16 mouse cellular contexts compared by ENCODE assay signal in genomic region chr6:122508494-122508893, GRCm38 (mm10). TPM values are rescaled to one million over a fixed set of nuclear protein-coding genes. Genes with fewer than 3 reads are reported as not detected.
DNase-seq lines count a peak whose midpoint lies in the region; ATAC-seq and TF ChIP-seq lines count a peak whose summit lies in the region.
"Had no signal": no experiment of that assay in that cellular context is flagged by ENCODE, and none has a peak within 500 bp of the region (broad histone marks: within the 10 kb centered on the region; RNA-seq: fewer than 3 reads in every experiment).

No protein-coding gene starts in this region.

- no peaks in the 10 kb centered on the region for H3K36me3 ChIP-seq in embryonic facial prominence, embryonic 12.5 days
- no peaks in the 10 kb centered on the region for H3K36me3 ChIP-seq in embryonic facial prominence, embryonic 10.5 days (replicated peaks)
- H3K36me3 ChIP-seq in heart, postnatal 0 days (replicated peaks; ENCODE audit: control insufficient read depth, insufficient read depth, low read length), result no peaks in the 10 kb centered on the region
- H3K36me3 ChIP-seq in forebrain, embryonic 15.5 days, result no peaks in the 10 kb centered on the region
- no peaks in the 10 kb centered on the region for H3K36me3 ChIP-seq in hindbrain, embryonic 12.5 days
- H3K36me3 ChIP-seq: embryonic facial prominence, embryonic 13.5 days; limb, embryonic 12.5 days; neural tube, embryonic 13.5 days had no signal

- H3K4me3 ChIP-seq in embryonic facial prominence, embryonic 12.5 days, result no peak overlapping the region
- no peak overlapping the region for H3K4me3 ChIP-seq in embryonic facial prominence, embryonic 10.5 days
- no peak overlapping the region for H3K4me3 ChIP-seq in heart, postnatal 0 days (ENCODE audit: low read depth, low read length)
- no peak overlapping the region for H3K4me3 ChIP-seq in forebrain, embryonic 15.5 days
- no peak overlapping the region for H3K4me3 ChIP-seq in hindbrain, embryonic 12.5 days
- H3K4me3 ChIP-seq: embryonic facial prominence, embryonic 13.5 days; limb, embryonic 12.5 days; neural tube, embryonic 13.5 days had no signal

- no peaks in the 10 kb centered on the region for H3K9me3 ChIP-seq in embryonic facial prominence, embryonic 12.5 days
- H3K9me3 ChIP-seq in embryonic facial prominence, embryonic 10.5 days, result no peaks in the 10 kb centered on the region
- no peaks in the 10 kb centered on the region for H3K9me3 ChIP-seq in heart, postnatal 0 days (replicated peaks; ENCODE audit: control insufficient read depth, low read length)
- no peaks in the 10 kb centered on the region for H3K9me3 ChIP-seq in forebrain, embryonic 15.5 days
- H3K9me3 ChIP-seq in hindbrain, embryonic 12.5 days (replicated peaks), result no peaks in the 10 kb centered on the region
- H3K9me3 ChIP-seq: embryonic facial prominence, embryonic 13.5 days; limb, embryonic 12.5 days; neural tube, embryonic 13.5 days had no signal

- H3K9ac ChIP-seq in embryonic facial prominence, embryonic 12.5 days, result no peak overlapping the region
- no peak overlapping the region for H3K9ac ChIP-seq in heart, postnatal 0 days (replicated peaks; ENCODE audit: low read depth, low read length)
- no peak overlapping the region for H3K9ac ChIP-seq in forebrain, embryonic 15.5 days (replicated peaks)
- H3K9ac ChIP-seq in hindbrain, embryonic 12.5 days, result no peak overlapping the region
- H3K9ac ChIP-seq: embryonic facial prominence, embryonic 13.5 days; limb, embryonic 12.5 days; neural tube, embryonic 13.5 days had no signal

- no peaks in the 10 kb centered on the region for H3K27me3 ChIP-seq in embryonic facial prominence, embryonic 12.5 days
- no peaks in the 10 kb centered on the region for H3K27me3 ChIP-seq in embryonic facial prominence, embryonic 10.5 days (replicated peaks; ENCODE audit: low read depth, poor library complexity, severe bottlenecking)
- H3K27me3 ChIP-seq in heart, postnatal 0 days (ENCODE audit: control insufficient read depth, insufficient read depth, low read length), result no peaks in the 10 kb centered on the region
- H3K27me3 ChIP-seq in forebrain, embryonic 15.5 days, result no peaks in the 10 kb centered on the region
- H3K27me3 ChIP-seq in hindbrain, embryonic 12.5 days, result no peaks in the 10 kb centered on the region
- H3K27me3 ChIP-seq: embryonic facial prominence, embryonic 13.5 days; limb, embryonic 12.5 days; neural tube, embryonic 13.5 days had no signal

- peak; percentile 74 for TF ChIP-seq EP300 in heart, postnatal 0 days (IDR thresholded peaks at IDR 0.05; ENCODE audit: low read depth)

- H3K4me1 ChIP-seq in embryonic facial prominence, embryonic 12.5 days, result peaks cover 5% of the 10 kb centered on the region; the same call in 1 of the 2 replicates
- peaks cover 9% of the 10 kb centered on the region; the same call in 1 of the 2 replicates for H3K4me1 ChIP-seq in embryonic facial prominence, embryonic 10.5 days
- no peaks in the 10 kb centered on the region for H3K4me1 ChIP-seq in heart, postnatal 0 days (ENCODE audit: control insufficient read depth, insufficient read depth)
- no peaks in the 10 kb centered on the region for H3K4me1 ChIP-seq in forebrain, embryonic 15.5 days
- H3K4me1 ChIP-seq in hindbrain, embryonic 12.5 days, result no peaks in the 10 kb centered on the region; the same call in 1 of the 2 replicates
- H3K4me1 ChIP-seq: limb, embryonic 12.5 days; neural tube, embryonic 13.5 days had no signal

- no peak for DNase-seq in embryonic facial prominence, embryonic 10.5 days (ENCODE audit: low spot score)
- peak; percentile 99 for DNase-seq in heart, adult 11 months
- peak; percentile 80 for DNase-seq in heart, postnatal 0 days (ENCODE audit: low spot score)
- DNase-seq in skeletal muscle tissue, adult 2 months (ENCODE audit: low read depth, low spot score), result peak; percentile 79
- no peak for DNase-seq in layer of hippocampus, postnatal 36 days
- DNase-seq: cerebellum, adult 8-10 months had no signal

- ATAC-seq in embryonic facial prominence, embryonic 12.5 days (ENCODE audit: insufficient number of reproducible peaks, insufficient read depth, low FRiP score, low TSS enrichment), result 0 out of 2 replicates have a peak, but pooled peaks have one; percentile 67
- peak; percentile 87 for ATAC-seq in heart, postnatal 0 days (ENCODE audit: insufficient read depth, low read depth)
- ATAC-seq in forebrain, embryonic 15.5 days (replicated peaks), result no peak
- ATAC-seq in hindbrain, embryonic 12.5 days (ENCODE audit: low FRiP score), result no peak
- ATAC-seq: hindbrain, postnatal 0 days; midbrain, embryonic 16.5 days had no signal

- WGBS in embryonic facial prominence, embryonic 12.5 days, result 68% methylated on average over 8 of the region's 8 CpGs
- WGBS in embryonic facial prominence, embryonic 10.5 days, result 79% methylated on average over 8 of the region's 8 CpGs
- WGBS in heart, postnatal 0 days, result 57% methylated on average over 8 of the region's 8 CpGs
- 89% methylated on average over 8 of the region's 8 CpGs for WGBS in forebrain, embryonic 15.5 days
- 86% methylated on average over 8 of the region's 8 CpGs for WGBS in hindbrain, embryonic 12.5 days

- no peak overlapping the region for H3K4me2 ChIP-seq in embryonic facial prominence, embryonic 12.5 days (replicated peaks)
- H3K4me2 ChIP-seq in heart, postnatal 0 days (ENCODE audit: low read depth, low read length), result no peak overlapping the region
- H3K4me2 ChIP-seq in forebrain, embryonic 15.5 days (replicated peaks), result no peak overlapping the region
- H3K4me2 ChIP-seq in hindbrain, embryonic 12.5 days (replicated peaks), result no peak overlapping the region
- H3K4me2 ChIP-seq: embryonic facial prominence, embryonic 13.5 days; limb, embryonic 12.5 days; neural tube, embryonic 13.5 days had no signal

- H3K27ac ChIP-seq in embryonic facial prominence, embryonic 12.5 days, result no peak overlapping the region
- H3K27ac ChIP-seq in embryonic facial prominence, embryonic 10.5 days (replicated peaks), result no peak overlapping the region
- H3K27ac ChIP-seq in heart, postnatal 0 days (ENCODE audit: low read depth), result peak overlapping the region; percentile 67
- H3K27ac ChIP-seq in forebrain, embryonic 15.5 days (replicated peaks), result no peak overlapping the region
- H3K27ac ChIP-seq in hindbrain, embryonic 12.5 days, result no peak overlapping the region
- H3K27ac ChIP-seq: embryonic facial prominence, embryonic 13.5 days; hindbrain, postnatal 0 days; limb, embryonic 12.5 days; neural tube, embryonic 13.5 days had no signal

- no peak for TF ChIP-seq CTCF in heart, postnatal 0 days (IDR thresholded peaks at IDR 0.05; ENCODE audit: low read depth)

RNA-seq across cellular contexts. Expression of gene Mfap5, which starts 2.8 kb away (rescaled TPM):
- polyA plus RNA-seq in embryonic facial prominence, embryonic 12.5 days (2016; fragmentation: Nextera tagmentation; extraction: Ambion mirVana), result 3.0 and 3.1 TPM in 2 replicates
- polyA plus RNA-seq in embryonic facial prominence, embryonic 10.5 days (2016; fragmentation: Nextera tagmentation; extraction: Ambion mirVana), result 0.59 and 0.62 TPM in 2 replicates
- 31.3 and 39.4 TPM in 2 replicates for total RNA-seq in heart, postnatal 0 days (2014; rRNA removed; ENCODE audit: low replicate concordance)
- polyA plus RNA-seq in heart, postnatal 0 days (2015; fragmentation: Nextera tagmentation; extraction: Ambion mirVana), result 61.1 and 73.5 TPM in 2 replicates
- polyA plus RNA-seq in forebrain, embryonic 15.5 days (2015; fragmentation: Nextera tagmentation; extraction: Ambion mirVana), result 0.72 and 1.8 TPM in 2 replicates
- 1.6 and 2.6 TPM in 2 replicates for polyA plus RNA-seq in hindbrain, embryonic 12.5 days (2016; fragmentation: Nextera tagmentation; extraction: Ambion mirVana)
- not detected for total RNA-seq in layer of hippocampus, postnatal 36 days (2021)

RNA-seq across cellular contexts. Expression of gene Rimklb, which starts 9.9 kb away (rescaled TPM):
- 46.2 and 49.7 TPM in 2 replicates for polyA plus RNA-seq in embryonic facial prominence, embryonic 12.5 days (2016; fragmentation: Nextera tagmentation; extraction: Ambion mirVana)
- 35.9 and 40.3 TPM in 2 replicates for polyA plus RNA-seq in embryonic facial prominence, embryonic 10.5 days (2016; fragmentation: Nextera tagmentation; extraction: Ambion mirVana)
- 0.27 TPM in 1 of 2 replicates, not detected in the other for total RNA-seq in heart, postnatal 0 days (2014; rRNA removed; ENCODE audit: low replicate concordance)
- 0.48 and 0.79 TPM in 2 replicates for polyA plus RNA-seq in heart, postnatal 0 days (2015; fragmentation: Nextera tagmentation; extraction: Ambion mirVana)
- 98.3 and 106 TPM in 2 replicates for polyA plus RNA-seq in forebrain, embryonic 15.5 days (2015; fragmentation: Nextera tagmentation; extraction: Ambion mirVana)
- polyA plus RNA-seq in hindbrain, embryonic 12.5 days (2016; fragmentation: Nextera tagmentation; extraction: Ambion mirVana), result 78.4 and 90.9 TPM in 2 replicates
- total RNA-seq in layer of hippocampus, postnatal 36 days (2021), result 10 to 100 TPM; 75.8 to 86.1 TPM

RNA-seq across cellular contexts. Expression of gene Aicda, which starts 45.1 kb away (rescaled TPM):
- polyA plus RNA-seq in embryonic facial prominence, embryonic 12.5 days (2016; fragmentation: Nextera tagmentation; extraction: Ambion mirVana), result not detected in 2 replicates
- polyA plus RNA-seq in embryonic facial prominence, embryonic 10.5 days (2016; fragmentation: Nextera tagmentation; extraction: Ambion mirVana), result 0.14 TPM in 1 of 2 replicates, not detected in the other
- total RNA-seq in heart, postnatal 0 days (2014; rRNA removed; ENCODE audit: low replicate concordance), result not detected in 2 replicates
- polyA plus RNA-seq in heart, postnatal 0 days (2015; fragmentation: Nextera tagmentation; extraction: Ambion mirVana), result not detected in 2 replicates
- 0.37 and 0.45 TPM in 2 replicates for polyA plus RNA-seq in forebrain, embryonic 15.5 days (2015; fragmentation: Nextera tagmentation; extraction: Ambion mirVana)
- polyA plus RNA-seq in hindbrain, embryonic 12.5 days (2016; fragmentation: Nextera tagmentation; extraction: Ambion mirVana), result 0.15 and 0.61 TPM in 2 replicates
- not detected for total RNA-seq in layer of hippocampus, postnatal 36 days (2021)
- total RNA-seq: layer of hippocampus, postnatal 10 days had no signal
- polyA plus RNA-seq: kidney, embryonic 14.5 days had no signal

Comparison
In these comparisons a context has a peak if more than half of its experiments do, and no peak if none do; other contexts are left out.
1. ATAC-seq: peak in embryonic facial prominence, embryonic 12.5 days (single experiment) and heart, postnatal 0 days (single experiment); none in forebrain, embryonic 15.5 days (single experiment) and hindbrain, embryonic 12.5 days (single experiment).
2. DNase-seq: peak in heart, adult 11 months (single experiment), heart, postnatal 0 days (single experiment) and skeletal muscle tissue, adult 2 months (single experiment); none in embryonic facial prominence, embryonic 10.5 days (single experiment) and layer of hippocampus, postnatal 36 days (0 of 2).
3. RNA of gene Mfap5, which starts 2.8 kb away (polyA plus RNA-seq): 61.1 to 73.5 TPM in heart, postnatal 0 days; 3.0 to 3.1 TPM in embryonic facial prominence, embryonic 12.5 days, 0.72 to 1.8 TPM in forebrain, embryonic 15.5 days, 1.6 to 2.6 TPM in hindbrain, embryonic 12.5 days and 0.59 to 0.62 TPM in embryonic facial prominence, embryonic 10.5 days; every median in the first group is over 10 times any median in the second.
4. RNA of gene Rimklb, which starts 9.9 kb away (polyA plus RNA-seq): 98.3 to 106 TPM in forebrain, embryonic 15.5 days, 78.4 to 90.9 TPM in hindbrain, embryonic 12.5 days, 46.2 to 49.7 TPM in embryonic facial prominence, embryonic 12.5 days and 35.9 to 40.3 TPM in embryonic facial prominence, embryonic 10.5 days; 0.48 to 0.79 TPM in heart, postnatal 0 days; every median in the first group is over 10 times any median in the second.